Mouse (Mus musculus): ENCODE measurements at regions not wholly inside any gene's neighbourhood (a gene's known extent, or its start where the extent isn't known, plus 50 kb on each side); places are given as distances from the start of the nearest gene placed in this dataset.
"Not testable (repeated sequence)": the region's sequence is repeated elsewhere in the genome, so short reads cannot be mapped to it uniquely, and the experiment has no call there.

GRCm38 (mm10) chr14:84610476-84610875 lies 167.1 kb downstream of the Pcdh17 start:
- CTCF ChIA-PET: no interaction called here
- POLR2A ChIA-PET: interaction anchor here in 1 of 4 experiments (0.7 kb wide), 1 partner anchor 141 kb away, joined by 4 read pairs; no protein-coding TSS in a partner anchor

- CTCF ChIA-PET: no interaction called here
- POLR2A ChIA-PET: no interaction called here
Observed at GRCm38 (mm10) chr14:84612551-84612950, 169.2 kb downstream of the Pcdh17 start.

GRCm38 (mm10) chr14:84645026-84645425 lies 201.7 kb downstream of the Pcdh17 start:
- ChIA-PET POLR2A (no interaction called here), CTCF (no interaction called here)

GRCm38 (mm10) chr14:84645972-84646577 lies 202.7 kb downstream of the Pcdh17 start:
- POLR2A ChIA-PET: no interaction called here
- CTCF ChIA-PET: no interaction called here

GRCm38 (mm10) chr14:84659206-84659775 lies 215.9 kb downstream of the Pcdh17 start:
- ChIA-PET POLR2A (no interaction called here), CTCF (no interaction called here)

GRCm38 (mm10) chr14:84667685-84668084 lies 224.3 kb downstream of the Pcdh17 start:
- POLR2A ChIA-PET, CTCF ChIA-PET: not testable (repeated sequence)

GRCm38 (mm10) chr14:84671678-84672472 lies 228.5 kb downstream of the Pcdh17 start:
- CTCF ChIA-PET: no interaction called here
- POLR2A ChIA-PET: no interaction called here

GRCm38 (mm10) chr14:84686848-84687247 lies 243.5 kb downstream of the Pcdh17 start:
- ChIA-PET POLR2A (no interaction called here), CTCF (no interaction called here)

- ChIA-PET POLR2A (no interaction called here), CTCF (no interaction called here)
Observed at GRCm38 (mm10) chr14:84690810-84691209, 247.4 kb downstream of the Pcdh17 start.
